Mouse (Mus musculus): ENCODE measurements around the gene Elfn2.

Elfn2 gene

DNA sequence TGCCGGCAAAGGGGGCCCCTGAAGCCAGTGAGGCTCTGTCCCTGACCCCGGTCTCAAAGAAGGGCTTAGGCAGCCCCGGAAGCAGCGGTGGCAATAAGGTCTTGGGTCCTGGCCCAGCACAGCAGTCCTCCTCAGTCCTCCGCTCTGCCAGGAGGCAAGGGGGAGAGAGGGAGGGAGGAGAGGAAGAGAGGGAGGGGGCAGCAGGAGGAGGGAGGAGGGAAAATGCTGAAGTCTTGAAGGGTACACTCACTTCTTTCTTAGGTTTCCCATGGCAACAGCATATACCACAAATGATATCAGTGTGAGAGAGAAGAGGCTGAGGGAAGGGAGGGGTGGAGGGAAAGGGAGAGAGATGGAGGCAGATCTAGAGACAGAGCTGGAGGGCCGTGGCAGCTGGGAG, 7.9 kb downstream of the Elfn2 start:
- Histone ChIP-seq H3K36me3 (ENCODE audit: control insufficient read depth, insufficient read depth, low read length, poor library complexity, severe bottlenecking) (no peaks in the 10 kb centered on the region), H3K27me3 (ENCODE audit: control insufficient read depth, insufficient read depth, low read length, poor library complexity, severe bottlenecking) (no peaks in the 10 kb centered on the region)
- no peak for DNase-seq (ENCODE audit: low read depth, low spot score)

- Histone ChIP-seq H3K27me3 (ENCODE audit: control insufficient read depth, insufficient read depth, low read length, poor library complexity, severe bottlenecking) (no peaks in the 10 kb centered on the region), H3K36me3 (ENCODE audit: control insufficient read depth, insufficient read depth, low read length, poor library complexity, severe bottlenecking) (no peaks in the 10 kb centered on the region)
- DNase-seq (ENCODE audit: low read depth, low spot score) = no peak
Observed at GRCm38 (mm10) chr15:78709767-78710166, 8.8 kb downstream of the Elfn2 start.

DNA sequence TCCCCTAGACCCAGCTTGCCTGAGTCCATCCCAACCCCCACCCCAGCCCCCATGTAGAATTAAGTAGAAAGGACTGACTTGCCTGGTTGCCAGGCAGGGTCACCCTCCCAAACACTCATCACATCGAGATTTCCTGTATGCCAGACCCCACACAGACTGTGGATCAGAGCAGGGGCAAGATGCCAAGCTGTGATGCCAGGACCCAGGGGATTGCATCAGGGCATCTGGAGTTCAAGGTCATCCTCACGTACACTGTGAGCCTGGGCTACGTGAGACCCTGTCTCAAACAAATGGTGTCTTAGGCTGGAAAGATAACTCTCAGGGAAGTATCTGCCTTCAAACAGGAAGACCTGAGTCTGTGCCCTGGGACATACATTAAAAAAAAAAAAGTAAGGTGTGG, 11.9 kb downstream of the Elfn2 start:
- DNase-seq (ENCODE audit: low read depth, low spot score) = no peak
- no peaks in the 10 kb centered on the region for H3K36me3 ChIP-seq (ENCODE audit: control insufficient read depth, insufficient read depth, low read length, poor library complexity, severe bottlenecking)
- no peaks in the 10 kb centered on the region for H3K27me3 ChIP-seq (ENCODE audit: control insufficient read depth, insufficient read depth, low read length, poor library complexity, severe bottlenecking)

DNA sequence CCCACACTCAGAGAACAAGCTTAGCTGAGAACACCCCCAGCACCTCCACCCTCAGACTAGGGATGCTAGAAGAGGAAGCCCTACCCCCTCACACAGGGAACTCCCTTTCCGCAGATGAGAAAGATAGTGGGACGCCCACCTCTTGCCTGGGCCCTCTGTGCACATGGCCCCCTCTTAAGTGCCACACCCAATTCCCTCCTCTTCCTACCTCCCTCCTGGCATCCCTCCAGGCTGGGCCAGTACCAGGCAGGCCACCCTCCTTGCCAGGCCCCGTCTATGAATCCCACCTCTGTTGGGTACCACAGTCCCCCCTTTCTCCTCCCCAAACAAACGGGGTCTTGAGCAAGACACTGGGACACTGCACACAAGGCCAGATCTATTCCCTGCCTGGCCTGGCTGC, 13.7 kb downstream of the Elfn2 start:
- no peaks in the 10 kb centered on the region for H3K27me3 ChIP-seq (ENCODE audit: control insufficient read depth, insufficient read depth, low read length, poor library complexity, severe bottlenecking)
- H3K36me3 ChIP-seq (ENCODE audit: control insufficient read depth, insufficient read depth, low read length, poor library complexity, severe bottlenecking) = no peaks in the 10 kb centered on the region
- no peak for DNase-seq (ENCODE audit: low read depth, low spot score)

DNA sequence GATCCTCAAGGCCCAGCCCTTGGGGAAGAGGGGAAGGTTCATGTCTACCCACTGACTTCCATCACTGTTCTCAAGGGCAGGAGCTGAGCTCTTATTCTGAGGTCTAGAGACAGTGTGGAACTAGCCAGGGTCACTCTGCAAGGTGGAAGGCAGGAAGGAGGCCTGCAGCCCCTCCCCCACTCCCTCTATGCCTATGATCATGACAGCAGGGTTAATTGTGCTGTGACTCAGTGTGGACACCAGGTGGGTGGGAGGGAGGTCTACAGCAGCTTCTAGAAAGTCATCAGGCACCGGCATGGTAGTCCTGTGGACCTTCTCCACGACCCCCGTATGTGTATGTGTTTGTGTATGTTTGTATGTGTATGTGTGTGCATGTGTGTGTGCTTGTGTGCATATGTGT, 14.6 kb downstream of the Elfn2 start:
- no peak for DNase-seq (ENCODE audit: low read depth, low spot score)
- no peaks in the 10 kb centered on the region for H3K27me3 ChIP-seq (ENCODE audit: control insufficient read depth, insufficient read depth, low read length, poor library complexity, severe bottlenecking)
- H3K36me3 ChIP-seq (ENCODE audit: control insufficient read depth, insufficient read depth, low read length, poor library complexity, severe bottlenecking) = no peaks in the 10 kb centered on the region

GRCm38 (mm10) chr15:78700420-78700819, 18.2 kb downstream of the Elfn2 start:
- Histone ChIP-seq H3K36me3 (ENCODE audit: control insufficient read depth, insufficient read depth, low read length, poor library complexity, severe bottlenecking) (no peaks in the 10 kb centered on the region), H3K27me3 (ENCODE audit: control insufficient read depth, insufficient read depth, low read length, poor library complexity, severe bottlenecking) (no peaks in the 10 kb centered on the region)
- no peak for DNase-seq (ENCODE audit: low read depth, low spot score)

DNA sequence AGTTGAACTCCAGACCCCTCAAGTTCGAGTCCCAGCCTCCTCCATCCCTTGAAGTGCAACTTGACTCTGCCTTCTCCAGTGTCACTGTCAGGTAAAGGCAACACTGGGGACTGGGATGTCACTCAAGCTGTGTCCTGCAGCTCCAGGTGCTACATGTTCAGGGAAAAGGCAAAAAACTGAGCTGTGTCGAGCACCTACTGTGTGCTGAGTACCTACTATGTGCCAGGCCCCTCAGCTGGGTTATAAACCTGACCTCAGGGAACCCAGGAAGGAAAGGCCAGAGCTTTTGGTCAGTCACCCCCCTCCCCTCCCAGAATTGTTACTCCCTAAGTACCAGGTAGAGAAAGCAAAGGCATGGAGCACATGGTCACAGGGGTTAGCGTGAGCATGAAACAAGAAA, 19.1 kb downstream of the Elfn2 start:
- no peaks in the 10 kb centered on the region for H3K27me3 ChIP-seq (ENCODE audit: control insufficient read depth, insufficient read depth, low read length, poor library complexity, severe bottlenecking)
- no peak for DNase-seq (ENCODE audit: low read depth, low spot score)

GRCm38 (mm10) chr15:78698491-78699135, 20.0 kb downstream of the Elfn2 start:
- Histone ChIP-seq H3K36me3 (ENCODE audit: control insufficient read depth, insufficient read depth, low read length, poor library complexity, severe bottlenecking) (no peaks in the 10 kb centered on the region), H3K27me3 (ENCODE audit: control insufficient read depth, insufficient read depth, low read length, poor library complexity, severe bottlenecking) (no peaks in the 10 kb centered on the region)
- no peak for DNase-seq (ENCODE audit: low read depth, low spot score)

More for the DNA sequence above, 19.1 kb downstream of the Elfn2 start:
- H3K36me3 ChIP-seq (ENCODE audit: control insufficient read depth, insufficient read depth, low read length, poor library complexity, severe bottlenecking) = no peaks in the 10 kb centered on the region

GRCm38 (mm10) chr15:78698084-78698483, 20.5 kb downstream of the Elfn2 start:
- DNase-seq (ENCODE audit: low read depth, low spot score) = no peak
- Histone ChIP-seq H3K36me3 (ENCODE audit: control insufficient read depth, insufficient read depth, low read length, poor library complexity, severe bottlenecking) (no peaks in the 10 kb centered on the region), H3K27me3 (ENCODE audit: control insufficient read depth, insufficient read depth, low read length, poor library complexity, severe bottlenecking) (no peaks in the 10 kb centered on the region)

DNA sequence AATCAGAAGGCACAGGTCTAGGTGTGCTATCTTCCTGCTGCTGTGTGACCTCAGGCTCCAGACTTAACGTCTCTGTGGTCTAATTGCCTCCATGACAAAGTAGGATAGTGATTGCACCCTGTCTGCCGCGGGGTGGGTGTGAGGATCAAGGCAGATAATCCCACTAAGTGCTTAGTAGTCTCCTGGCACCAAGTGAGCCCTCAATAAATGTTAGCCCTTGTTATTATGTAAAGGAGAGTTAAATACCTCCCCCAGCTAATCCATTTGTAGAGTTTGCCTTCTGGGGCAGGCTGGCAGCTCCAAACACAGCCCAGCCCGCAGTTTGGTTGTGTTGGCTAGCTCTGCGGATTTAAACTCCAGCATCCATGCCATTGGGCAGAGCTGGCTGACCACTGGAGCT, 22.8 kb downstream of the Elfn2 start:
- DNase-seq (ENCODE audit: low read depth, low spot score) = no peak
- H3K27me3 ChIP-seq (ENCODE audit: control insufficient read depth, insufficient read depth, low read length, poor library complexity, severe bottlenecking) = no peaks in the 10 kb centered on the region

GRCm38 (mm10) chr15:78692505-78692904, 26.1 kb downstream of the Elfn2 start:
- no peak for DNase-seq (ENCODE audit: low read depth, low spot score)
- Histone ChIP-seq H3K36me3 (ENCODE audit: control insufficient read depth, insufficient read depth, low read length, poor library complexity, severe bottlenecking) (no peaks in the 10 kb centered on the region), H3K27me3 (ENCODE audit: control insufficient read depth, insufficient read depth, low read length, poor library complexity, severe bottlenecking) (no peaks in the 10 kb centered on the region)

More for the DNA sequence above, 22.8 kb downstream of the Elfn2 start:
- H3K36me3 ChIP-seq (ENCODE audit: control insufficient read depth, insufficient read depth, low read length, poor library complexity, severe bottlenecking) = no peaks in the 10 kb centered on the region

DNA sequence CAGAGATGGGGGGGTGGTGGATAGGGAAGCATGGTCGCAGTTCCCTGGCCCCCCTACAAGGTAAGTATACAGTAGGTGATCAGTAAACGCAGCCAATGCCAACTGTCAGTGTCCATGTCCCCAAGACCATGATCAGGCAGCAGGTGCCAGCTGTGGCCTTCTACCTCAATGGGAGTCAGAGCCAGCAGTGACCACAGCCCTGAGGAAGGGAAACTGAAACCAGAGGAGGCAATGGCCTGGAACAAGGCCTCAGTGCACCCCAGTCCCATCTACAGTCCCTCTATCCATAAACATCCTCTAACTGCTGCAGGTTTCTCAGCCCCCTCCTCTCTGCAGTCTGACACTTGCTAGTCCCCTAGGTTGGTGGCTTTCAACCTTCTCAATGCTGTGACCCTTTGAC, 27.9 kb downstream of the Elfn2 start:
- DNase-seq (ENCODE audit: low read depth, low spot score) = peak; percentile 54
- Histone ChIP-seq H3K27me3 (ENCODE audit: control insufficient read depth, insufficient read depth, low read length, poor library complexity, severe bottlenecking) (no peaks in the 10 kb centered on the region), H3K36me3 (ENCODE audit: control insufficient read depth, insufficient read depth, low read length, poor library complexity, severe bottlenecking) (no peaks in the 10 kb centered on the region)

DNA sequence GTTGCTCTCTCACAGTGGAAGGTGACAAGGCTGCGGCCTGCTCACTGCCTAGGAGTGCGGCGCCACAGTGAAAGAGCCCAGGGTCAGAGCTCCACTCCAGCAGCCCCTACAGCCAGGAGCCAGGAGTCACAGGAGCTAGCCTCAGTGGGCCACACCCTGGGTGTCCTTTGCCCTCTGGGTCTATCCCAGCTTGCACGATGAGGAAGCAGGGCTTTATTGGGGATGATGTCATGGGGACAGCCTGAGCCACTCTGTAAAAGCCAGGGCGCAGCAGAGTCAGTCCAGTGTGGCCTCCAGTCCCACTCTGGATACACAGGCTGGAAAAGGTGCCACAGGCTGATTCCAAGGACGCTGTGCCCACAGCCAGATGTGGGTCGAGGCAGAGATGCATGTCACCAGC, 31.7 kb downstream of the Elfn2 start:
- no peak for DNase-seq (ENCODE audit: low read depth, low spot score)
- H3K27me3 ChIP-seq (ENCODE audit: control insufficient read depth, insufficient read depth, low read length, poor library complexity, severe bottlenecking) = no peaks in the 10 kb centered on the region
- H3K36me3 ChIP-seq (ENCODE audit: control insufficient read depth, insufficient read depth, low read length, poor library complexity, severe bottlenecking) = no peaks in the 10 kb centered on the region

DNA sequence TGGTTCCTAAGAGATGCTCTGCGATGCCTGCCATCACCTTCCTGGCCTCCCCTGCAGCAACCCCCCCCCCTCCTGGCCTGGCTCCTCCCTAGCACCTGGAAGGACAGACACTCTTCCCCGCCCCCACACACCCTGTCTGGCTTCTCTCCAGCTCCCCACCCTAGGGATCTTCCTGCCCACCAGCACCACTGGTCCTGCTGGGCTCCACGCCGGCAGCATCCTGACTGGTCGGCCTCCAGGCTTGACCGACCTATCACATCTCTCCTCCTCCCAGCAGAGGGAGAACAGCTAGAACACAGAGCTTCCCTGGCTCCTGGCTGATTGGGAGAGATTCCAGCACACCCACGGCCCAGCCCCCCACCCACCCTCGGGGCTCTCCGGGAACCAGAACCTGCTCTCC, 34.5 kb downstream of the Elfn2 start:
- DNase-seq (ENCODE audit: low read depth, low spot score) = no peak
- no peaks in the 10 kb centered on the region for H3K36me3 ChIP-seq (ENCODE audit: control insufficient read depth, insufficient read depth, low read length, poor library complexity, severe bottlenecking)

DNA sequence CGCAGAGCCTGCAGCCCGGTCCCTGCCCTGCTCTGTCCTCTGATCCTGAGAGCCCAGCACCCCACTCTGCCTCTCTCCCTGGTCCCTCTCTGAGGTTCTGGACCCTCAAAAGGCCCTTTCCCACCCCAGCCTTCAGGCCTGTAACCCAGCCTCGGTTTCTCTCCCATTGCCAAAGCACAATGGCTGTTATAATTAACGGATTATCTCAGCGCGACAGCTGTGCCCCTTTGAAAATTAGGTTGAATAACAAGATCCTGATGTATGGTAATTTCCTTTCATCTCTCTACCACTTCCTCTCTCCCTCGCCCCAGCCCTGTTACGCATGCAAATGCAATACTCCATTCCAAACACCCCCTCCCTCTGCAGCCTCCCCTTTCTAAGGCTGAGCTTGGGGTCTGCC, 35.1 kb downstream of the Elfn2 start:
- peak; percentile 15 for DNase-seq (ENCODE audit: low read depth, low spot score)
- Histone ChIP-seq H3K27me3 (ENCODE audit: control insufficient read depth, insufficient read depth, low read length, poor library complexity, severe bottlenecking) (no peaks in the 10 kb centered on the region), H3K36me3 (ENCODE audit: control insufficient read depth, insufficient read depth, low read length, poor library complexity, severe bottlenecking) (no peaks in the 10 kb centered on the region)

More for the DNA sequence above, 34.5 kb downstream of the Elfn2 start:
- H3K27me3 ChIP-seq (ENCODE audit: control insufficient read depth, insufficient read depth, low read length, poor library complexity, severe bottlenecking) = no peaks in the 10 kb centered on the region

GRCm38 (mm10) chr15:78681781-78682180, 36.8 kb downstream of the Elfn2 start:
- H3K36me3 ChIP-seq (ENCODE audit: control insufficient read depth, insufficient read depth, low read length, poor library complexity, severe bottlenecking) = no peaks in the 10 kb centered on the region

More at GRCm38 (mm10) chr15:78681781-78682180, 36.8 kb downstream of the Elfn2 start:
- H3K27me3 ChIP-seq (ENCODE audit: control insufficient read depth, insufficient read depth, low read length, poor library complexity, severe bottlenecking) = no peaks in the 10 kb centered on the region
- no peak for DNase-seq (ENCODE audit: low read depth, low spot score)
